Mouse (Mus musculus): ENCODE results near the gene Rbks. TPM values are rescaled to one million over a fixed set of nuclear protein-coding genes. Genes with fewer than 3 reads are reported as not detected.

The Rbks gene
- total and polyA plus RNA-seq, 3 experiments: 2.7 to 4.4 (median 4.3) TPM

DNA sequence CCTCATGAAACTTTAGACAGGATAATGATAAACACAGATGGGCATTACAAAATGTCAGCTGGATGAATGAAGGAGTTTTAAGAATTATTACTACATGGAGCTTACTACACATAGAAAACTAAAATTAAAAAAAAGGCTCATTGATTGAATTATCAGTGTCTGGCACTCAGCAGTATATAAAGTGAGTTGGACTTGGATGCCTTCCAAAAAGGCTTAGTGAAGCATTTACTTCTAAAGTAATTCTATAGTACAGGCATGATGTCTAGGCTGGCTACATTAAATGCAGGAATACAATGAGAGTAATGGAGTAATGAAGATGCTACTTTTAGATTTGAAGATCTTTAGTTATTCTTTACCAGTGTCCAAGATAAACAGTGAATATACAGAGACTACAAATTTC, 4.2 kb downstream of the Rbks start:
- TF ChIP-seq POLR2A (IDR thresholded peaks at IDR 0.05; ENCODE audit: insufficient read depth, low read depth, low read length) (no peak), CTCF (IDR thresholded peaks at IDR 0.05) (no peak), EP300 (IDR thresholded peaks at IDR 0.05; ENCODE audit: insufficient read depth, low read depth, low read length) (no peak)
- H3K4me1 ChIP-seq (ENCODE audit: control insufficient read depth, insufficient read depth, low read length): no peaks in the 10 kb centered on the region
- intact Hi-C loops (cut with DNase I): no loop called here
- no peaks in the 10 kb centered on the region for H3K27me3 ChIP-seq (ENCODE audit: control insufficient read depth, insufficient read depth, low read length)
- DNase-seq: no peak
- no peak overlapping the region for H3K4me3 ChIP-seq
- no peak overlapping the region for H3K9ac ChIP-seq (ENCODE audit: low read depth, low read length)
- H3K79me2 ChIP-seq (replicated peaks; ENCODE audit: control insufficient read depth, insufficient read depth, low read length): no peaks in the 10 kb centered on the region
- no peaks in the 10 kb centered on the region for H3K36me3 ChIP-seq (ENCODE audit: control insufficient read depth, insufficient read depth, low read length)
- no peak overlapping the region for H3K27ac ChIP-seq

DNA sequence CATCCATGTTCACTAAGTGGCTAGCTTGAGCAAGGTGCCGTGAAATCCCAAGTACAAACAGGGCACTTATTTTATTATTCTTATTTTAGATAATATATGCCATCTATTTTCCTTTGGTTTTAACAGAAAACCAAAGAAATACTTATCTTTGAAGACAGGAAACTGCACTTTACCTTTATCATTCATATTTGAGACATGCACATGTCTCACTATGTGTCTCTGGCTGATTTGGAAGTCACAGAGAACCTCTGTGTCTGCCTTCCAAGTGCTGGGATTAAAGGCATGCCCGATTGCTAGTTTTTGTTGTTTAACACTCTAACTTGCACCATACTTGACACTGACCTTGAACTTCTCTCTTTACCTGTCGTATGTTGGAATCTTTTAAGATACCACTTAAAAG, 9.5 kb downstream of the Rbks start:
- Histone ChIP-seq H3K9ac (ENCODE audit: low read depth, low read length) (no peak overlapping the region), H3K4me1 (ENCODE audit: control insufficient read depth, insufficient read depth, low read length) (no peaks in the 10 kb centered on the region), H3K79me2 (replicated peaks; ENCODE audit: control insufficient read depth, insufficient read depth, low read length) (no peaks in the 10 kb centered on the region), H3K27me3 (ENCODE audit: control insufficient read depth, insufficient read depth, low read length) (no peaks in the 10 kb centered on the region), H3K27ac (no peak overlapping the region), H3K4me3 (no peak overlapping the region), H3K36me3 (ENCODE audit: control insufficient read depth, insufficient read depth, low read length) (no peaks in the 10 kb centered on the region)
- DNase-seq: no peak
- intact Hi-C loops (cut with DNase I): no loop called here
- WGBS: 85% methylated on average over 3 of the region's 3 CpGs
- TF ChIP-seq EP300 (IDR thresholded peaks at IDR 0.05; ENCODE audit: insufficient read depth, low read depth, low read length) (no peak), CTCF (IDR thresholded peaks at IDR 0.05) (no peak), POLR2A (IDR thresholded peaks at IDR 0.05; ENCODE audit: insufficient read depth, low read depth, low read length) (no peak)

DNA sequence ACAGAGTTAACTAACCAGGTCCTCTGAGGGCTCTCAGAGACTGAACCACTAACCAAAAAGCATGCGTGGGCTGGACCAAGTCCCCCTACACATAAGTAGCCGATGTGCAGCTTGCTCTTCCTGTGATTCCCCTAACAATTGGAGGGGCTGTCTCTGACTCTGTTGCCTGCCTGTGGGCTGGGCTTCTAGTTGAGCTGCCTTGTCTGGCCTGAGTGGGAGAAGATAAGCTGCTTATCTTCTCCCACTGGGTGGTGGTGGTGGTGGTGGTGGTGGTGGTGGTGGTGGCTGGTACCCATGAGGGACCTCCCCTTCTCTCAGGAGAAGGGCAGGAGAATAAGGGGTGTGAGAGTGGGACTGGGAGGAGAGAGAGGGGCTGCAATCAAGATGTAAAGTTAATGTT, 11.4 kb downstream of the Rbks start:
- Histone ChIP-seq H3K36me3 (ENCODE audit: control insufficient read depth, insufficient read depth, low read length) (no peaks in the 10 kb centered on the region), H3K27ac (no peak overlapping the region), H3K4me1 (ENCODE audit: control insufficient read depth, insufficient read depth, low read length) (no peaks in the 10 kb centered on the region), H3K4me3 (no peak overlapping the region), H3K9ac (ENCODE audit: low read depth, low read length) (no peak overlapping the region), H3K27me3 (ENCODE audit: control insufficient read depth, insufficient read depth, low read length) (no peaks in the 10 kb centered on the region), H3K79me2 (replicated peaks; ENCODE audit: control insufficient read depth, insufficient read depth, low read length) (no peaks in the 10 kb centered on the region)
- intact Hi-C loops (cut with DNase I): no loop called here
- no peak for DNase-seq
- no peak for TF ChIP-seq CTCF (IDR thresholded peaks at IDR 0.05)
- TF ChIP-seq EP300 (IDR thresholded peaks at IDR 0.05; ENCODE audit: insufficient read depth, low read depth, low read length): no peak
- TF ChIP-seq POLR2A (IDR thresholded peaks at IDR 0.05; ENCODE audit: insufficient read depth, low read depth, low read length): no peak
- 34% methylated on average over 2 of the region's 2 CpGs for WGBS

DNA sequence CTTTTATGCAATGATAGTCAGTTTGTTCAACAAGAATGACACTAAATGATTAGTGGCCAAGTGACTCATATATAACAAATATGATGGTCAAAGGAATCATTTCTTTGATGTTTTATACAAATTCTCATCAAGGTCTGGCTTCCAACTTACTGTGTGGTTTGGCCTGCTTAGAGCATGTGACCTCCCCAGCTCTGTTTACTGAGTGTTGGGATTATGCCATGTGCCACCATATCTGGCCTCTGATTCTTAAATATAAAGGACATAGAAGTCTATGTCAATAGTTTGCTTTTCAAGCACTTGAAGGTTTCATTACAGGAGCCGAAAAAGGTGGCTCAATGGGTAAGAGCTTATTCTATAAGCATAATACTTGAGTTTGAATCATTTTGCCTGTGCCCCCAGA, 15.1 kb downstream of the Rbks start:
- no peaks in the 10 kb centered on the region for H3K79me2 ChIP-seq (replicated peaks; ENCODE audit: control insufficient read depth, insufficient read depth, low read length)
- no peaks in the 10 kb centered on the region for H3K36me3 ChIP-seq (ENCODE audit: control insufficient read depth, insufficient read depth, low read length)
- 97% methylated on average over 1 of the region's 1 CpGs for WGBS
- DNase-seq: no peak
- no peak overlapping the region for H3K27ac ChIP-seq
- intact Hi-C loops (cut with DNase I): no loop called here
- no peak overlapping the region for H3K9ac ChIP-seq (ENCODE audit: low read depth, low read length)
- H3K27me3 ChIP-seq (ENCODE audit: control insufficient read depth, insufficient read depth, low read length): no peaks in the 10 kb centered on the region
- H3K4me1 ChIP-seq (ENCODE audit: control insufficient read depth, insufficient read depth, low read length): no peaks in the 10 kb centered on the region
- TF ChIP-seq CTCF (IDR thresholded peaks at IDR 0.05) (no peak), POLR2A (IDR thresholded peaks at IDR 0.05; ENCODE audit: insufficient read depth, low read depth, low read length) (no peak)
- no peak overlapping the region for H3K4me3 ChIP-seq

DNA sequence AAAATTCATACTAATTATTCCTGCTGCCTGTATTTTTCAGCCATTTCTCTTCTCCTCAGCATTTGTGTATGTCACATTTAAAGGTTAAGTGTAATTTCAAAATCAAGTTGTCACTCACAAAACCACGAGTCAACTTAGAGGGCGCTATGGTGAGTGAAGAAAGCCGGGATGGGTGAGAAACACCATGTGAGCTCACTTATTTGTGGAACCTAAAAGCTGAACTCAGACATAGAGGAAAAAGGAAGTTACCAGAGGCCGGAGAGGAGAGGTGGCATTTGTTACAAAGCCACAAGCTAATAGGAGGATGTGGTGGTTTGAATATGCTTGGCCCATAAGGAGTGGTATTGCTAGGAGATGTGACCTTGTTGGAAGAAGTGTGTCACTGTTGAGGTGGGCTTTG, 17.2 kb downstream of the Rbks start:
- no peak overlapping the region for H3K9ac ChIP-seq (ENCODE audit: low read depth, low read length)
- H3K79me2 ChIP-seq (replicated peaks; ENCODE audit: control insufficient read depth, insufficient read depth, low read length): no peaks in the 10 kb centered on the region
- no peak overlapping the region for H3K27ac ChIP-seq
- WGBS: 80% methylated on average over 4 of the region's 4 CpGs
- H3K27me3 ChIP-seq (ENCODE audit: control insufficient read depth, insufficient read depth, low read length): no peaks in the 10 kb centered on the region
- no peak for DNase-seq
- H3K4me1 ChIP-seq (ENCODE audit: control insufficient read depth, insufficient read depth, low read length): no peaks in the 10 kb centered on the region
- TF ChIP-seq CTCF (IDR thresholded peaks at IDR 0.05) (no peak), POLR2A (IDR thresholded peaks at IDR 0.05; ENCODE audit: insufficient read depth, low read depth, low read length) (no peak), EP300 (IDR thresholded peaks at IDR 0.05; ENCODE audit: insufficient read depth, low read depth, low read length) (no peak)
- H3K4me3 ChIP-seq: no peak overlapping the region
- no peaks in the 10 kb centered on the region for H3K36me3 ChIP-seq (ENCODE audit: control insufficient read depth, insufficient read depth, low read length)
- intact Hi-C loops (cut with DNase I): no loop called here

DNA sequence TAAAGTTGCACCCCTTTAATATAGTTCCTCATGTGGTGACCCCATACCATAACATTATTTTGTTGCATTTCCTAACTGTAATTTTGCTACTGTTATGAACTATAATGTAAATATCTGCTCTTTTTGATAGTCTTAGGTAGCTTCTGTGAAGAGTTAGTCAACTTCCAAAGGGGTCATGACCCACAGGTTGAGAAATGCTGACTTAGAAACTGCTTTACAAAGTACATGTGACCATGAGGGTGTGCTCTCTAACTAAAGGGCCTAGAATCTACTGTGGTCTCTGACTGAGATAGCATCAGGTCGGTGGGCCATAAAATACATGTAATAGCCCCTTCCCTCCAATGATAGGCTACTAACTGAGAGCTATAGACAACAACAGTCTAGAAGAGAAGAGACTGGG, 19.4 kb downstream of the Rbks start:
- H3K27me3 ChIP-seq (ENCODE audit: control insufficient read depth, insufficient read depth, low read length): no peaks in the 10 kb centered on the region
- intact Hi-C loops (cut with DNase I): no loop called here
- H3K9ac ChIP-seq (ENCODE audit: low read depth, low read length): no peak overlapping the region
- no peak overlapping the region for H3K4me3 ChIP-seq
- TF ChIP-seq CTCF (IDR thresholded peaks at IDR 0.05) (no peak), POLR2A (IDR thresholded peaks at IDR 0.05; ENCODE audit: insufficient read depth, low read depth, low read length) (no peak), EP300 (IDR thresholded peaks at IDR 0.05; ENCODE audit: insufficient read depth, low read depth, low read length) (no peak)
- H3K27ac ChIP-seq: no peak overlapping the region
- H3K4me1 ChIP-seq (ENCODE audit: control insufficient read depth, insufficient read depth, low read length): peaks cover 1% of the 10 kb centered on the region
- WGBS: 90% methylated on average over 1 of the region's 1 CpGs
- DNase-seq: no peak
- no peaks in the 10 kb centered on the region for H3K79me2 ChIP-seq (replicated peaks; ENCODE audit: control insufficient read depth, insufficient read depth, low read length)
- no peaks in the 10 kb centered on the region for H3K36me3 ChIP-seq (ENCODE audit: control insufficient read depth, insufficient read depth, low read length)

All from heart, adult 2 months (tissue).